Mouse (Mus musculus): ENCODE data around the gene Ly6g5c.

GRCm38 (mm10) chr17:35094475-35095365, 13.4 kb upstream of the Ly6g5c start:
- no peak for TF ChIP-seq CTCF (IDR thresholded peaks at IDR 0.05)
- no peak for TF ChIP-seq EP300 (IDR thresholded peaks at IDR 0.05)

Measured in lung, postnatal 0 days (tissue).